Mouse (Mus musculus) gastrocnemius, adult 2 months (tissue): ENCODE results near the gene Phldb2. TPM values are rescaled to one million over a fixed set of nuclear protein-coding genes. Genes with fewer than 3 reads are reported as not detected.

Experiments used
- DNase-seq: peaks from one replicate; pipeline ENCODE4 v3.0.0; 2022
- H3K27ac ChIP-seq: fragments of 200-600 bp; 2 replicates; pipeline ENCODE4 v1.8.1; 2022; ENCODE audit warnings: mild to moderate bottlenecking
- H3K4me3 ChIP-seq: fragments of 200-600 bp; 2 replicates; pipeline ENCODE4 v1.8.1; 2022; ENCODE audit warnings: mild to moderate bottlenecking, moderate library complexity
- CTCF ChIP-seq: fragments of 200-600 bp; IDR thresholded peaks from 2 replicates; pipeline ENCODE4 v1.8.1; 2022; ENCODE audit warnings: antibody characterized with exemption, mild to moderate bottlenecking, moderate library complexity
- intact Hi-C: fragments of 180-260 bp; cut with DNase I; formaldehyde crosslinking; loops from one replicate; pipeline ENCODE4 v1.15.1; 2025
- total RNA-seq, 2 experiments: library from RNA; stranded (reverse); gene quantifications; 2 replicates each; pipeline ENCODE4 v1.2.3; 2021

The Phldb2 gene
- total RNA-seq, 2 experiments from 2014 or later: 5.2 to 6.8 TPM

- intact Hi-C loops: loop anchor here (10.0 kb wide), 1 partner anchor 89 kb away; no protein-coding TSS in a partner anchor
- Histone ChIP-seq H3K27ac (peak overlapping the region; percentile 92), H3K4me3 (peak overlapping the region; percentile 92)
- no peak for TF ChIP-seq CTCF
- peak; percentile 52 for DNase-seq
Measured at GRCm38 (mm10) chr16:45843351-45843891, 110.0 kb downstream of the Phldb2 start.

GRCm38 (mm10) chr16:45842440-45842839 is 111.0 kb downstream of the Phldb2 start:
- Histone ChIP-seq H3K4me3 (peak overlapping the region; percentile 92), H3K27ac (peak overlapping the region; percentile 92; the same call in 1 of the 2 replicates)
- TF ChIP-seq CTCF: no peak
- intact Hi-C loops: loop anchor here (10.0 kb wide), 1 partner anchor 88 kb away; no protein-coding TSS in a partner anchor
- no peak for DNase-seq

GRCm38 (mm10) chr16:45841806-45842205 is 111.6 kb downstream of the Phldb2 start:
- H3K27ac ChIP-seq: peak overlapping the region; percentile 92; the same call in 1 of the 2 replicates
- intact Hi-C loops: loop anchor here (10.0 kb wide), 1 partner anchor 87 kb away; no protein-coding TSS in a partner anchor

GRCm38 (mm10) chr16:45841016-45841415 is 112.4 kb downstream of the Phldb2 start:
- intact Hi-C loops: loop anchor here (10.0 kb wide), 1 partner anchor 86 kb away; no protein-coding TSS in a partner anchor
- Histone ChIP-seq H3K4me3 (no peak overlapping the region; the same call in 1 of the 2 replicates), H3K27ac (no peak overlapping the region)
- DNase-seq: no peak
- TF ChIP-seq CTCF: no peak

More at GRCm38 (mm10) chr16:45841806-45842205, 111.6 kb downstream of the Phldb2 start:
- TF ChIP-seq CTCF: no peak
- no peak for DNase-seq
- peak overlapping the region; percentile 92; the same call in 1 of the 2 replicates for H3K4me3 ChIP-seq

GRCm38 (mm10) chr16:45837541-45838342 is 115.7 kb downstream of the Phldb2 start:
- no peak for TF ChIP-seq CTCF
- DNase-seq: no peak
- intact Hi-C loops: no loop called here
- peak overlapping the region; percentile 57 for H3K27ac ChIP-seq
- no peak overlapping the region for H3K4me3 ChIP-seq

- DNase-seq: no peak
- TF ChIP-seq CTCF: no peak
- intact Hi-C loops: no loop called here
- Histone ChIP-seq H3K4me3 (no peak overlapping the region), H3K27ac (peak overlapping the region; percentile 13; the same call in 1 of the 2 replicates)
Measured at GRCm38 (mm10) chr16:45832747-45833108, 120.7 kb downstream of the Phldb2 start.

GRCm38 (mm10) chr16:45832061-45832746 is 121.2 kb downstream of the Phldb2 start:
- peak overlapping the region; percentile 41; the same call in 1 of the 2 replicates for H3K27ac ChIP-seq
- TF ChIP-seq CTCF: peak; percentile 40
- no peak overlapping the region for H3K4me3 ChIP-seq
- intact Hi-C loops: no loop called here
- DNase-seq: no peak

- intact Hi-C loops: no loop called here
- Histone ChIP-seq H3K4me3 (no peak overlapping the region), H3K27ac (no peak overlapping the region)
- DNase-seq: no peak
- no peak for TF ChIP-seq CTCF
Measured at GRCm38 (mm10) chr16:45831094-45831872, 122.1 kb downstream of the Phldb2 start.

- H3K27ac ChIP-seq: no peak overlapping the region
- no peak overlapping the region for H3K4me3 ChIP-seq
- no peak for TF ChIP-seq CTCF
- intact Hi-C loops: no loop called here
- no peak for DNase-seq
Measured at GRCm38 (mm10) chr16:45830096-45830866, 123.1 kb downstream of the Phldb2 start.

- Histone ChIP-seq H3K4me3 (no peak overlapping the region), H3K27ac (no peak overlapping the region)
- intact Hi-C loops: no loop called here
- no peak for DNase-seq
- no peak for TF ChIP-seq CTCF
Measured at GRCm38 (mm10) chr16:45825309-45825708, 128.1 kb downstream of the Phldb2 start.

GRCm38 (mm10) chr16:45824025-45824424 is 129.4 kb downstream of the Phldb2 start:
- intact Hi-C loops: no loop called here
- H3K4me3 ChIP-seq: no peak overlapping the region

More at GRCm38 (mm10) chr16:45824025-45824424, 129.4 kb downstream of the Phldb2 start:
- no peak for DNase-seq
- no peak for TF ChIP-seq CTCF
- H3K27ac ChIP-seq: no peak overlapping the region
